Mouse (Mus musculus) lung, adult 18-20 months (tissue): ENCODE results near the gene Med19.
A peak's percentile ranks its signal among the peaks of the same experiment; 100 is the strongest.
"Not testable (repeated sequence)": the region's sequence is repeated elsewhere in the genome, so short reads cannot be mapped to it uniquely, and the experiment has no call there.

Experiments used
- DNase-seq, 2 experiments: peaks; one replicate each; pipeline ENCODE4 v3.0.0; 2022; ENCODE audit warnings: mixed read lengths in 2 of 2

Med19 gene

DNA sequence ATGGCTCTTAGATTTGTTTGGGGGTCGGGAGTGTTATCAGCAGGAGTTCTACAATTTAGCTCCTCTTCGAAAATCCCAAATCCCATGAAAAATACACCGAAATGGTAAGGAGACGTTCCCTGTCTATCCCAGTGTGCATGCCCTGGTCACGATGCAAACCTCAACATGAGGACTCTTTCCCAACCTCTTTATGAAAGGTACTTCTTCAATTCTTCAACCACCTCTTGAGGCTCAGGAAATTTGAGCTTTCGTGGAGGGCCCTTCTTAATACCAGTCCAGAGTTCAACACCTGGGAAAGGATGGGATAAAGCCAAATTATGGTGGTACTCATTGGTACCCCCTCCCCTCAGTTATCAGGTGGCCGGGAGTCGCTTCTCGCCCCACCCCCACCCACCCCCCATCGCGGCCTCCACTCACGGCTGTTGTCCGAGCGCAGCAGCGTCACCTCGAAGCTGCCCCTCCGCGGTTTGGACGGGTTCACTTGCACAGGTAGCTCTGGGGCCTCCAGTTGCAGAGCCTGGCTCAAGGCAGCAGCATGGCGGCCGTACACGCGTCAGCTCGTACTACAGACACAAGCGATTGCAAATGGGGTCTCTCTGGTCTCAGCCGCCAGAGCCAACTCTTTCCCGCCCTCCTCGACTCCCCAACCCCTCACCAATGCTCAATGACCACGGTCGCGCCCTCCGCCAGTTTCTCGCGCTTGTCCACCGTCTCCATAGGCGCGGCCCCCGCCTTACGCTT is 8.2 kb upstream of the Med19 start:
- peak; percentile 41 to 50 for DNase-seq

DNA sequence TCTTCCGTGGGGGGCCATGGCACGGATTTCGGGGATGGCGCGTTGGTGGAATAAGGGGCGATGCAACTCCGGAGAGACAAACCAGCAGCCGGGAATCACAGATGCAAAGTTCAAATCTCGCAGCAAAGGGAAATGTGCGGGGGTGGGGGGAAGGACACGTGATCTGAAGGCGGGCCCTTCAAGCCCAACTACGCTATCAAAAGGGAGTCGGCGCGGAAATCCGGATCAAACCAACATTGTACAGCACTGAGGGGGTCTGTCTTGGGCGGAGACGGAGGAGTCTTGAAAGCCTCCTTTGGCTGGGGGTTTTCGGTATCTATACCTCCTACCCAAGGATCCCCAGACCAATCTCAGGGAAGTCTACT is 7.7 kb upstream of the Med19 start, which contains the start of gene Selenoh:
TSS of gene Selenoh (minus strand) at position 202 of the 365 bp plus-strand sequence.
- peak; percentile 80 to 88 for DNase-seq

- not testable (repeated sequence) for DNase-seq
These were observed 6.7 kb upstream of the Med19 start for GRCm38 (mm10) chr2:84671535-84671934.

- no peak for DNase-seq
These were observed 783 bp upstream of the Med19 start for GRCm38 (mm10) chr2:84677270-84677967.

DNA sequence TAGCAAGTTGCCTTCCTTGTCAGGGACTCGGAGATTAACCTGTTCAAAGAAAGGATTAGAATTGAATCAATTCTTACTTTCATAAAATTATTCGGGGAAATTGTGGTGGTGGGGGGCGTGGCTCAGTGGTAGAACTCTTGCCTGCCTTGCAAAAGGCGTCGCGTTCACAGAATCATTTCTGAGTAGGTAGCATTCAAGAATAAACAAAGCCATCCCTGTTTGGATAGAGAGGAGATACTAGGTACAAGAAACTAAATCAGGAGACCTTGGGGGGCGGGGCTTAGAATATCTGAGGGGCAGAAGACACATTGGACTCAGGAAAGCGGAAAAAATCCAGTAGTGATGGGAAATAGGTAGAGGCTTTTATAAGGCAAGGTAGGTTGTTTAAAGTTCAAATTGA is 814 bp downstream of the Med19 start, which contains the start of gene Tmx2:
TSS of gene Tmx2 (minus strand) at position 125 of the 400 bp plus-strand sequence.
- DNase-seq, result no peak

DNA sequence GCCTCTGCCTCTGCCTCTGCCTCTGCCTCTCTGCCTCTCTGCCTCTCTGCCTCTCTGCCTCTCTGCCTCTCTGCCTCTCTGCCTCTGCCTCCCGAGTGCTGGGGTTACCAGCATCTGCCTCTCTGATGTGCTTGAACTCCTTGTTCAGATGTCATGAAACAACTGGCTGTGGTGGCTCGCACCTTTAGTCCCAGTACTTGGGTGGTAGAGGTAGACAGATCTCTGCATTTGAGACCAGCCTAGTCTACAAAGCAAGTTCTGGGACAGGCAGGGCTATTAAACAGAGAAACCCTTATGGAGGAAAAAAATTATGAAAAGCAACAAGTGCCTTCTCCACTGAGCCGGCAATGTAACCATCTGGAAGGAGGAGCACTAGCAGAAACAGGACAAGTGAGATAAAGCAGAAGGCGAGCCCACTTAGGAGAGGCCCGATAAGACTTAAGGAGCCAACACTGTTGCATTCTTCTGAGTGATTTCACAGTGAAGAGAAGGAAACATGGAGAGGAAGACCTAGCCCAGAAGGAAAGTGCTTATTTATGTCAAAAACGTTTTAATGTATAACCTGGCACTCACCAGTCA is 4.5 kb downstream of the Med19 start:
- DNase-seq, result no peak

GRCm38 (mm10) chr2:84688080-84688844 is 10.1 kb downstream of the Med19 start:
- no peak for DNase-seq

- DNase-seq, result no peak
These were observed 11.8 kb downstream of the Med19 start for GRCm38 (mm10) chr2:84690050-84690449.

GRCm38 (mm10) chr2:84695007-84695695 is 16.9 kb downstream of the Med19 start:
- no peak for DNase-seq

GRCm38 (mm10) chr2:84703497-84703896 is 25.3 kb downstream of the Med19 start:
- no peak for DNase-seq

GRCm38 (mm10) chr2:84704329-84704728 is 26.1 kb downstream of the Med19 start:
- DNase-seq, result no peak

GRCm38 (mm10) chr2:84705295-84705694 is 27.1 kb downstream of the Med19 start:
- DNase-seq, result no peak

GRCm38 (mm10) chr2:84707523-84707922 is 29.3 kb downstream of the Med19 start:
- no peak for DNase-seq

DNA sequence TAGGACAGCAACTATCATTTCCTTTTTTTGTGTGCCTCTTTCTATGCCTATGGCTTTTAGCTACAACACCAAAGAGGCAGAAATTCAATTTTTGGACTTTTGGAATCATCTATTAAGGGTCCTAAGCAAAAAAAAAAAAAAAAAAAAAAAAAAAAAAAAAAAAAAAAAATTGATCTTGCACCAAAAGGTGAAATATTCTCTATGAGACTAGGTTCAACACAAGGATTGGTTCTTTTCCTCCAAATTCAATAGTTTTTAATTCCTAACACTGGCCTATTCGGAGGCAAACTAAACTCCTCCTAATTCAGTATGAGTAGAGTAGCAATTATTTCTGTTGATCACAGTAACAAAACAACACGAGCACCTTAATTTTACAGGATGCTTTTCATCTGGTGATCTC is 33.7 kb downstream of the Med19 start:
- no peak for DNase-seq

GRCm38 (mm10) chr2:84714422-84714810 is 36.2 kb downstream of the Med19 start:
- DNase-seq, result no peak

DNA sequence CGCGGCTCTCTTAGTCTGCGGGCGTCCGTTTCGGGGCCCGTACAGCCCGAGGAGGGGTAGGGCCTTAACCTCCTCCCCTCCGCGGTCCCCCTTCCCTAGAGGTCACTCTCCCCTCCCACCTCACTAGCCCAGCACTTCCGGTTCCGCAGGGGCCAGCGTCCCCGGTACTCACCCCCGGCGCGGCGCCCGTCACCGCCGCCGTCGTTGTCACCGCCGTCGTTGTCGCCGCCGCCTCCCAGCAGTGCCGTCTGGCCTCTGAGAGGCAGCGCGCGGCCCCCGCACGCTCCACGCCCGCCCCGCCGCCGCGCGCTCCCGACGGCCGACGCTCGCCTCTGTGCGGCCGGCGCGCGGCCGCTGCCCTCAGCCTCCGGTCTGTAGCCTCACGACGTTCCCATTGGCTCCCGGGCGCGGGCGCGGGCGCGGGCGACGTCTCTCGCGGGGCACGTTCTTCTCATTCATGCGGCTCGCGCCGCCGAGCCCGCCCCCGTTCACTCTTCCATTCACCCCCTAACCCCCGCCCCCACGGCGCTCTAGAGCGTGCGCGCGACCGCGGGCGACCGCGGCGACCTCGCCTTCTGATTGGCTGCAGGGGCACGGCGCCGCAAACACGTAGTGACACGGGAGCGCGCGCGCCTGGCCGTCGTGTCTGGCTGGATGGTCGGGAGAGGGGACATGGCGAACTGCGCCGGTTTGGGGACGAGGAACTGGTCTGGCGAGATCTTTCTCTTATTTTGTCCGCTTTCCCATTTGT is 36.8 kb downstream of the Med19 start, which contains the start of gene Zdhhc5:
TSS of gene Zdhhc5 (minus strand) at position 370 of the 751 bp plus-strand sequence.
- peak; percentile 98 to 99 for DNase-seq

- peak; percentile 91 to 94 for DNase-seq
These were observed 37.6 kb downstream of the Med19 start for GRCm38 (mm10) chr2:84715562-84716361.

- DNase-seq, result no peak
These were observed 38.5 kb downstream of the Med19 start for GRCm38 (mm10) chr2:84716423-84717355.

DNA sequence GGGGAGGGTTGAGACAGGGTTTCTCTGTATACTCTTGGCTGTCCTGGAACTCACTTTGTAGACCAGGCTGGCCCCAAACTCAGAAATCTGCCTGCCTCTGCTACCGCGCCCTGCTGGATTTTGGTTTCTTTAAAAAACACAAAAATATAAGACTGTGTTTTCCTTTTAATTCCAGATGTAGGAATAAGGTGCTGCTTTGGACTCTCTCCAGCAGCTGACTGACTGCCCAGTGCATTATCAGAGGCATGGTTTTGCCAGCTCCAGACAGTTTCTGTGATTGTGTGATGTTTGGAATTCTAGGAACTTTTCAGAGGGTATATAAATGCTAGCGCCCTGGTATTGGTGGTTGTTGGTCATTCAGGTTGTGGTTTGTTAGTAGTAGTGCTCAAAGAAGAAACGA is 39.2 kb downstream of the Med19 start:
- DNase-seq, result no peak

GRCm38 (mm10) chr2:84720718-84721117 is 42.5 kb downstream of the Med19 start:
- no peak for DNase-seq
